Mouse (Mus musculus): ENCODE results near the gene CT030661.1.
"Not testable (repeated sequence)": the region's sequence is repeated elsewhere in the genome, so short reads cannot be mapped to it uniquely, and the experiment has no call there.

Gene CT030661.1

DNA sequence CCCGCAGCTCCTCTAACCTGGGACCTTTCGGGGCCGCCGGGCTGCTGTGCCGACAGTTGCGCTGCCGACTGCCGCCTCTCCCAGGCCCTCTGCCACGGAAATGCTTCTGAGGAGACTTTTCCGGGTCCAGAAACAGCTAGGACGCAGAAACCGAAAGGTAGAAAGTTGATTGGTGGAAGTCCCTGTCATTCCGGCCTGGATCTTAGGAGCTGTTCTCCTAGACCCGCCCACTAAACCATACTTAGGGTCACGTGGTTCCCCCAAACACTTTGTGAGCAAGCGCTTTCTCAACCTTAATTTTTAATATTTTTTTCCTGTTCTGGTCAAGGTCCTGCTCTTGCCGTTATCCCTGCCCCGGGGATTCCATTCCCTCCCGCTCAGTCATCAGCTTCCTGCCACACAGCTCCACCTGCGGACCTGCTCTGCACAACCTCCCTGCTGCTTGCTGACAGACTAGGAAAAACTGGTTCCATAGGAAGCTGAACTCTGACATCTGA lies at the start of gene CT030661.1:
Gene CT030661.1, minus strand, starts transcription at position 108 of the 497 bp plus-strand sequence.
- peak; percentile 66 to 80 for DNase-seq (ENCODE audit: low spot score in 2 of 2)

DNA sequence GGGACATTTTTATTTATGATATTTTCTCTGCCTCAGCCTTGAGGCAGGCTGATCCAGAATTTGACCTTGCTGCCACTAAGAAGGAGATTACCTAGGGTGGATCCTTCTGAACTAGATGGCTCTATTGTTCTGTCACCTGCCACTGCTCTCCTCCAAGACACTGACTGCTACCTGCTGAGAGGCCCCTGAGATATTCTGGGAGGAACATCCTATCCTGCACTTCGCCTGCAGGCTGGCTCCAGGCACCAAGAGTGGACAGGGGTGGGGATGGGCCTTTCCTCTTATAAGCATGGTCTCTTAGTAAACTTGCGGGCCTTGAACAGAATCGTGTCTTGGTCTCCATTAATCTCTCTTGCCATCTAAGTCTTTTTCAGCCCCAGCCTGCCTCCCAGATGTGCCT lies 49.3 kb upstream of the CT030661.1 start:
- DNase-seq (ENCODE audit: low spot score in 2 of 2) = no peak

DNA sequence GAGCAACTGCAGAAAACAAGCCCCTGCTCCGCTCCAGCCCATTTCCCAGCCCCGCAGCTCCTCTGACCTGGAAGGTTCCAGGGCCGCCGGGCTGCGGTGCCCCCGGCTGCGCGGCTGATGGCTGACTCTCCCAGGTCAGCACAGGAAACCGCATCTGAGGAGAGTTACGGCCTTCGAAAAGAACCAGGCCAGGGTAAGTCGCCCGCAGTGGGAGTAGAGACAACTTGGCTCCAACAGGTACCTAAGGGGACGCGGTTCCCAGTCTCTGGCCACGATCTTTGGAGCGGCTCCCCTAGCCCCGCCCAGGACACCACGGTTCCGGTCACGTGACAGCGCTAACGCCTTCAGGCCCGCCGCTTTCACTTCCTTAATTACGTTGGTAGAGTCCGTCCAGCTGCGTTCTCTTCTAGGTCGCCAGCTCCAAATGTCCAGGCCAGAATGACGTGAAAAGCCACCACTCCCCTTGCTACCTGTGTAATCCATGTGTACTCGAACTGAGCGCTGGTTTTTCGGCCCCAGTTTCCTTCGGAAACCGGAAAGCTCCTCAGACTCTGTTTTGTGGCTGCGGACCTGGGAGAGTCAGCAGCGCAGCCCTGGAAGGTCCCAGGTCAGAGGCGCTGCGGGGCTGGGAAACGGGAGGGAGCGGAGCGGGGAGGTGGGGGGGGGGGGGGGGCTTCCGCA lies 46.6 kb upstream of the CT030661.1 start, which contains the start of the genes Zfp944 and Zfp758:
Gene Zfp944, minus strand, starts transcription at position 300 of the 681 bp plus-strand sequence.
Gene Zfp758, plus strand, starts transcription at position 353 of the 681 bp plus-strand sequence.
- peak; percentile 60 to 76 for DNase-seq (ENCODE audit: low spot score in 2 of 2)

DNA sequence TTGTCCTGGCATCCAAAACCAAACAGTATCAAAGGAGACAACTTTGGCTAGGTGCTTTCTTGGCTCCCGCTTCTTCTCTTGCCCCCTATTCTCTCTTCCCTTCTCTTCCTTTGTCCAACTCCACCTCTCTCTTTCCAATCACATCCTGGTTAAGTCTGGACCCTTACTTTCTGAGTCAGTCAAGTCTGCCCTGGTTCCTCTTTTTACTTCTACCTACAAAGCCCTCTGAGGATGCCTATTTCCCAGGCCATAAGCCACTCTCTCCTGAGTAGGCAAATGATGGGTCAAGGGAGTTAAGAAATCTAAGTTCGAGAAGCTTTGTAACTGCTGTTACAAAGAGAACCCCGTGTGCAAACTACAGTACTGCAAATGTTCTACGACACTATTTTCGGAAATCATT lies 45.9 kb upstream of the CT030661.1 start:
- DNase-seq (ENCODE audit: low spot score in 2 of 2) = no peak

DNA sequence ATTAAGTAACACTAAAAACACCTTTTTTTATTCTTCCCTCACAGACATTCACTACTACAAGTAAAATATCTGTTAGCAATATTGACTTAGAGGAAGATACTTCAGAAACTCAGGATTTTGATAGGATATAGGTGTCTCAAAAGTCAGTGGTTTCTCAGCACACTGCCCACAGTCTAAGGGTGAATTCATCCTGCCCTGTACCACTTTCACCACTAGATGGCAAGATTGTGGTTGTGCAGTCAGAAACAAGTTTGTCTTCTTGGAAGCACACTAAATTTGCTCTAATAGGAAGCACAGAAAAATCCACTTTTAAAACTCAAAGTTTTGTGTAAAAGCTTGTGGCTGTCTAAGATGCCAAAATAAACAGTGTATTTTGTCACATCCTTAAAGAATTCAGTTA lies 38.2 kb upstream of the CT030661.1 start:
- peak in 1 of 2 experiments; percentile 48 for DNase-seq (ENCODE audit: low spot score in 2 of 2)

DNA sequence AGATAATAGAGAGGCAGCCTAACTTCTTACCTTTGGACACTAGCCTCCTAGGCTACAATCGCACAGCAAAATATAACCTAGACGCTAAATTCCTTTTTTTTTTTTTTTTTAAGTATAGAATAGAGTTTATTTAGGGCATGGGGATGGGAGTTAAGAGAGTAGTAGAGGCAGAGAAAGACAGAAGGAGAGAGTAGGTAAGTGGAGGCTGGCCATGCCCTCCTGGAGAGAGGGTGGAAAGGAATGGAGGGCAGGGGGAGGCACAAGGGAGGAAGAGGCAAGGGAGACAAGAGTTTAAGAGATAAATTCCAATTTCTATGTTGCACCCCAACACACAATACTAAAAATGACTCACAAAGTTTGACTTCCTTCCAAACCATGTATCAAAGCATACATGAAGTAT lies 610 bp upstream of the CT030661.1 start:
- DNase-seq (ENCODE audit: low spot score in 2 of 2) = not testable (repeated sequence)

DNA sequence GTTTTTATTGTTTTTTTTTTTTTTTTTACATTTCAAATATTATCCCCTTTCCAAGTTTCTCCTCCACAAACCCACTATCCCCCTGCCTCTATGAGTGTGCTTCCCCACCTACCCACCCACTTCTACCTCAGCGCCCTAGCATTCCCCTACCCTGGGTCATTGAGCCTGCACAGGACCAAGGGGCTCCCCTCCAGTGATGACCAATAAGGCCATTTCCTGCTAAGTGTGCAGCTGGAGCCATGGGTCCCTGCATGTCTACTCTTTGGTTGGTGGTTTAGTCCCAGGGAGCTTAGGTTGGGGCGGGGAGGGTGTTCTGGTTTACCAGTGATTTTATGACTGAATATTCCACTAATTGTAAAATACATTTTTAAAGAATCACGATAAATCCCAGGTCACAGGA lies 418 bp downstream of the CT030661.1 start:
- DNase-seq (ENCODE audit: low spot score in 2 of 2) = peak in 1 of 2 experiments; percentile 9

Measured in spleen, postnatal 10 days (tissue).